Comparison of ENCODE assay signal across 13 mouse cellular contexts in the genomic region with DNA sequence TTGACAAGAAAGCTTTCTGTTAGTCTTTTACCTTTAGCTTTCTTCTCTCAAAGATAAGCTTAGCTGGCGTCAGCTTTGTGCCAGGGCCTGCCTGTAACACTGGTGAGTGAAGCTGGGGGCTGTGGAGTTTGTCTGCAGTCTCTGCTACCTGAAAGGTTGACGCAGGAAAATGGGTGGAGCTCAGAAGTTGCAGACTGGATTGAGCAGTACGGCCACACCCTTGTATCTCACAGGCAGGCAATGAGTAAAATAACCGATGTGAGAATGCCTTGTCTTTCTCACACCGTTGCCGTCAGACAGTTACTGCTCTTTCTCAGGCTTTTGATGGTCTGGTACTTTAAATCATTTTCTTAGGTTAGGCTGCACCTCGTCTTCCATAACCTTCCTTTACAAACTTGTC.
"Had no signal": no experiment of that assay in that cellular context is flagged by ENCODE, and none has a peak within 500 bp of the region (broad histone marks: within the 10 kb centered on the region; RNA-seq: fewer than 3 reads in every experiment).

No protein-coding gene starts in this region.

- DNase-seq: cerebellum, adult 9-11 months; cerebellum, postnatal 10 days; cerebellum, postnatal 14 days; cerebellum, postnatal 25 days; cerebellum, postnatal 36 days; gastrocnemius, adult 2 months; gastrocnemius, postnatal 10 days; gastrocnemius, postnatal 14 days; gastrocnemius, postnatal 25 days; gastrocnemius, postnatal 36 days; heart, adult 11 months; heart, adult 18-20 months; heart, adult 2 months had no signal
